Mouse (Mus musculus) G1E (cell line): ENCODE measurements around the gene Eomes.

ENCODE experiments used
- CTCF ChIP-seq: IDR thresholded peaks from 2 replicates; pipeline ENCODE4 v1.5.1; 2012; ENCODE audit warnings: low read depth, low read length, inconsistent platforms, mixed read lengths
- GATA1 ChIP-seq: IDR thresholded peaks from 2 replicates; pipeline ENCODE4 v1.6.1; 2012; ENCODE audit warnings: borderline replicate concordance, low read length, inconsistent platforms, mixed read lengths
- GATA2 ChIP-seq: IDR thresholded peaks from 2 replicates; pipeline ENCODE4 v1.6.1; 2012; ENCODE audit warnings: low read depth, low read length, inconsistent platforms, borderline replicate concordance
- POLR2AphosphoS5 ChIP-seq: IDR thresholded peaks from 2 replicates; pipeline ENCODE4 v1.6.1; 2012; ENCODE audit warnings: low read depth, low read length, inconsistent platforms; ENCODE audit not compliant: insufficient replicate concordance
- TAL1 ChIP-seq: conservative IDR thresholded peaks from 2 replicates; pipeline ENCODE4 v1.6.1; 2012; ENCODE audit warnings: low read depth, low read length, inconsistent platforms, mixed read lengths

DNA sequence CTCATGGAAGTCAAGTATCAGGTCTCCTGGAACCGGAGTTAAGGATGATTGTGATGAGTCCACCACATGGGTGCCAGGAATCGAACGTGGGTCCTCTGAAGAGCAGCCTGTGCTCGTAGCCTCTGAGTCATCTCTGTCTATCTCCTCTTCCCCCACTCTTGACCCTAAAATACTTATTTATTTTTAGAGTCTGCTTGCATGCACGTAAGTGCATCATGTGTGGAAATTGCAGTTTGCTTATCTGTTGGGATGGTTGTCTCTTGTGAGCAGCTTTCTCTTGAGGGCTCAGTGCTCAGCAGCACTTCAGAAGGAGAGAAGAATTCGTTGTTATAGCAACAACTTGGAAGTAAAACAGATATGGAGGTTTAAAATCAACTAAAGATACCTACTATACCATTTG, 37.5 kb downstream of the Eomes start:
- no peak for TF ChIP-seq CTCF
- TF ChIP-seq TAL1 = no peak
- TF ChIP-seq GATA1 = no peak
- TF ChIP-seq POLR2AphosphoS5 = no peak
- no peak for TF ChIP-seq GATA2
